Mouse (Mus musculus): ENCODE measurements at regions not wholly inside any gene's neighbourhood (a gene's known extent, or its start where the extent isn't known, plus 50 kb on each side); places are given as distances from the start of the nearest gene placed in this dataset.

- no peak for TF ChIP-seq ZC3H11A (IDR thresholded peaks at IDR 0.05; ENCODE audit: borderline replicate concordance, low read depth, low read length)
- TF ChIP-seq CHD2 (IDR thresholded peaks at IDR 0.05; ENCODE audit: low read depth, low read length) = no peak
- TF ChIP-seq ZNF384 (IDR thresholded peaks at IDR 0.05; ENCODE audit: low read depth, low read length) = no peak
Measured at GRCm38 (mm10) chr1:157798561-157799553, 292.3 kb downstream of the Sec16b start.
